Mouse (Mus musculus) forebrain, embryonic 15.5 days (tissue): ENCODE data around the gene Anapc16. TPM values are rescaled to one million over a fixed set of nuclear protein-coding genes. Genes with fewer than 3 reads are reported as not detected.

Experiments
- ATAC-seq: fragments of 200-750 bp; cut with Nextera tagmentation; replicated peaks from 2 replicates; pipeline ENCODE4 v1.8.0; 2017; ENCODE audit warnings: mild to moderate bottlenecking, moderate TSS enrichment, moderate library complexity
- H3K27ac ChIP-seq: fragments of 300-500 bp; sonication (generic); replicated peaks from 2 replicates; pipeline ENCODE4 v1.5.1; 2015; ENCODE audit warnings: mild to moderate bottlenecking, inconsistent platforms
- H3K27me3 ChIP-seq: fragments of 300-500 bp; sonication (generic); 2 replicates; pipeline ENCODE4 v1.6.1; 2015; ENCODE audit warnings: inconsistent platforms
- H3K36me3 ChIP-seq: fragments of 300-500 bp; sonication (generic); 2 replicates; pipeline ENCODE4 v1.6.1; 2015; ENCODE audit warnings: mild to moderate bottlenecking, inconsistent platforms
- H3K4me1 ChIP-seq: fragments of 300-500 bp; sonication (generic); 2 replicates; pipeline ENCODE4 v1.6.1; 2015; ENCODE audit warnings: inconsistent platforms
- H3K4me2 ChIP-seq: fragments of 300-500 bp; sonication (generic); replicated peaks from 2 replicates; pipeline ENCODE4 v1.6.1; 2015; ENCODE audit warnings: mild to moderate bottlenecking, inconsistent platforms
- H3K4me3 ChIP-seq: fragments of 300-500 bp; sonication (generic); 2 replicates; pipeline ENCODE4 v1.5.1; 2015; ENCODE audit warnings: mild to moderate bottlenecking, inconsistent platforms
- H3K9ac ChIP-seq: fragments of 300-500 bp; sonication (generic); replicated peaks from 2 replicates; pipeline ENCODE4 v1.6.1; 2015; ENCODE audit warnings: mild to moderate bottlenecking, inconsistent platforms
- H3K9me3 ChIP-seq: fragments of 300-500 bp; sonication (generic); 2 replicates; pipeline ENCODE4 v1.6.1; 2016; ENCODE audit warnings: inconsistent platforms
- WGBS: fragments of 180-500 bp; shearing (Covaris S2); methylation state at CpG from one replicate; pipeline ENCODE4 v1.1.7; 2015; ENCODE audit warnings: mixed read lengths; 5-methylcytosine and 5-hydroxymethylcytosine counted together
- polyA plus RNA-seq: library from polyadenylated mRNA; unstranded; fragments of >200 nt; fragmentation: Nextera tagmentation; extraction: Ambion mirVana; gene quantifications from 2 replicates; pipeline ENCODE4 v1.2.1, GENCODE M21; 2015

Gene Anapc16
- polyA plus RNA-seq, 1 experiment from 2014 or later = 117 TPM

DNA sequence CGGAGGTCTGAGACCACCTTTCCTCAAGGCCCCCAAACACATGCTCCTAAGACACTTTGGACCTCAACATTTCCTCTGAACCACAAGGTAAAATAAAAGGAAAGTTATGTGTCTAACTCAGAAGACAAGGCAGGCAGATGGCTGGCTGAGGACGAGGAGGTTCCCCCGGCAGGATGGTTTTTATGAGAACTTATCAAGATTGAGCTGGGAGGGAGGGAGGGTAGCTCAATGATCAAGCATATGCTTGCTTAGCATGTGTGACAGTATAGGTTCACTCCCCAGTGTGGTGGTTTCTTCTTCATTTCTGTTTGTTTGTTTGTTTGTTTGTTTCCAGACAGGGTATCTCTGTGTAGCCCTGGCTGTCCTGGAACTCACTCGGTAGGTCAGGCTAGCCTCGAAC lies 56.6 kb downstream of the Anapc16 start:
- no peaks in the 10 kb centered on the region for H3K9me3 ChIP-seq

GRCm38 (mm10) chr10:59945416-59945815 lies 57.5 kb downstream of the Anapc16 start:
- 96% methylated on average over 3 of the region's 3 CpGs for WGBS
- ATAC-seq = no peak
- H3K27me3 ChIP-seq = no peaks in the 10 kb centered on the region
- no peak overlapping the region for H3K9ac ChIP-seq
- no peaks in the 10 kb centered on the region for H3K9me3 ChIP-seq
- H3K4me3 ChIP-seq = no peak overlapping the region
- no peak overlapping the region for H3K27ac ChIP-seq
- no peak overlapping the region for H3K4me2 ChIP-seq
- peaks cover 35% of the 10 kb centered on the region for H3K4me1 ChIP-seq
- no peaks in the 10 kb centered on the region; the same call in 1 of the 2 replicates for H3K36me3 ChIP-seq

More for the DNA sequence above, 56.6 kb downstream of the Anapc16 start:
- H3K4me1 ChIP-seq = peaks cover 38% of the 10 kb centered on the region
- no peak overlapping the region for H3K4me3 ChIP-seq
- no peak overlapping the region for H3K9ac ChIP-seq
- H3K27ac ChIP-seq = no peak overlapping the region
- H3K27me3 ChIP-seq = no peaks in the 10 kb centered on the region
- H3K4me2 ChIP-seq = no peak overlapping the region
- WGBS = 91% methylated on average over 5 of the region's 5 CpGs
- no peaks in the 10 kb centered on the region; the same call in 1 of the 2 replicates for H3K36me3 ChIP-seq
- no peak for ATAC-seq

DNA sequence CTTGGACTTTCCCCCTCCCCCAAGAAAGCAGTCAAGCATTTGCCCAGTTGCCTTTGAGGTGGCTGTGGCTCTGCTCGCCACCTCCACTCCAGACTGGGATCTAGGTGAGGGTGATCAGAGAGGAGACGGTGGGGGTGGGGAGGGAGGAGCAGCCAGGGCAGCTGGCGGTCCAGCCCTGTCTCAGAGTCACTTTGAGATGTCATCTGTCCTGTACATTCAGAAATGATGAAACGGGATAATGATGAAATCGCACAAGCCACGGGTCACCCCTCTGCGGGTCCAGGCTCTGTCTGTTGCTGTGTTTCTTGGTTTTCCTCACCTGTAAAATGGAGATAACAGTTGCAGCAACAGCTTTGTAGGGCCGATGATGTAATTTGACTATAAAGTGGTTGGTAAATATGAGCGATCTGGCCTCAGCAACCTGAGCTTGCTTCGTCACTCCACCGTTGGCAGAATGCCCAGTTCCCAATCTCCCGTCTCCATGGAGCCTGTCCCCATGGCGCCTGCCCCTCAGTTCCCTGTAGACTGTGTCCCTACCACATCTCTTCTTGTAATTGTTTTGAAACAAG lies 59.4 kb downstream of the Anapc16 start:
- ATAC-seq = peak; percentile 49
- Histone ChIP-seq H3K4me3 (no peak overlapping the region), H3K4me2 (peak overlapping the region; percentile 41), H3K9ac (no peak overlapping the region), H3K36me3 (no peaks in the 10 kb centered on the region), H3K27ac (peak overlapping the region; percentile 67), H3K9me3 (no peaks in the 10 kb centered on the region), H3K4me1 (peaks cover 18% of the 10 kb centered on the region), H3K27me3 (no peaks in the 10 kb centered on the region)
- WGBS = 26% methylated on average over 13 of the region's 13 CpGs

- Histone ChIP-seq H3K27ac (peak overlapping the region; percentile 67), H3K4me3 (peak overlapping the region; percentile 16), H3K9me3 (no peaks in the 10 kb centered on the region), H3K4me2 (peak overlapping the region; percentile 41), H3K4me1 (peaks cover 18% of the 10 kb centered on the region), H3K9ac (peak overlapping the region; percentile 32), H3K36me3 (no peaks in the 10 kb centered on the region), H3K27me3 (no peaks in the 10 kb centered on the region)
- peak; percentile 70 for ATAC-seq
- 3% methylated on average over 16 of the region's 16 CpGs for WGBS
Measured at GRCm38 (mm10) chr10:59942847-59943420, 60.0 kb downstream of the Anapc16 start.

DNA sequence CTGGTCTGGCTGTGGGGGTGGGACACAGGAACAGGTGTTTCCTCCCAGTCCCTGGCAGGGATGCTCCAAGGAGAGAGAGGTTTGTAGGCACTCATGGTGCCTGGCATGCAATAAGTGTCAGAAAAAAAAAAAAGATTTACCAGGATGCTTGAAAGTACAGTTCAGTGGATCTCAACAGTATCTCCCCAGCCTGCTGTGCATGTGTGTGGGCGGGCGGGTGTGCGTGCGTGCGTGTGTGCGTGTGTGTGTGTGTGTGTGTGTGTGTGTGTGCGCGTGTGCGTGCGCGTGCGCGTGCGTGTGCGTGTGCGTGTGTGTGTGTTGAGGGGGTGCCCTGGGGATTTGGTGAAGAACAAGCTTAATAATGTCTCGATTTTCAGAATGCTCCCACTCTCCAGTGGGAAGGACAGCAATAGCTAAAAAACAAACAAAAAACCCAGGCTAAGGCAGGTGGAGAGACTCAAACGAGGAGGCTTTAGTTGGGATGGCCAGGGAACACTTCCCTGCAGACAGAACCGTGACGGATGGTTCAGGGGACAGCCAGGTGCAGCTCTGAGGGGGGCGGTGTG lies 60.6 kb downstream of the Anapc16 start:
- peak overlapping the region; percentile 41 for H3K4me2 ChIP-seq
- H3K27me3 ChIP-seq = no peaks in the 10 kb centered on the region
- peak overlapping the region; percentile 16 for H3K4me3 ChIP-seq
- H3K9ac ChIP-seq = peak overlapping the region; percentile 32
- WGBS = 49% methylated on average over 21 of the region's 21 CpGs
- H3K9me3 ChIP-seq = no peaks in the 10 kb centered on the region
- H3K27ac ChIP-seq = peak overlapping the region; percentile 67
- ATAC-seq = peak; percentile 31; the same call in 1 of the 2 replicates
- H3K36me3 ChIP-seq = no peaks in the 10 kb centered on the region
- peaks cover 18% of the 10 kb centered on the region for H3K4me1 ChIP-seq

DNA sequence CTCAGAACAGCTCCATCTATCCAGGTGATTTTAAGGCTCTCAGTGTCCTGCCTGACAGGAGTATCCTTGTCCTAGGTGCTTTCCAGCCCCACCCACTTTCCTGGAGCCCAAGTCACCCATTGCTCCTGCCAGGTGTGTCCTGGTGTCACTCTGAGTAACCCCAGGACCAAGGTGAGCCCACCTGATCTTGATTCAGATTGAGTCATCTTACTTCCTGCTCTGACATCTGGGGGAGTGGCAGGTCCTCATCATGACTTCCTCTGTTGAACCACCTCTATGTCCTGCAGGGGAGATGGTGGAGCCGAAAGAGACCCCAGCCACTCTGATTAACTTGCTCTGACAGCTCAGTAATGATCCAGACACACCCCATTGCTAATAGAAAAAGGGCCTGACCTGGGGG lies 63.9 kb downstream of the Anapc16 start:
- Histone ChIP-seq H3K4me3 (no peak overlapping the region), H3K36me3 (no peaks in the 10 kb centered on the region), H3K27ac (no peak overlapping the region), H3K9ac (no peak overlapping the region), H3K4me1 (peaks cover 18% of the 10 kb centered on the region), H3K27me3 (no peaks in the 10 kb centered on the region), H3K4me2 (no peak overlapping the region), H3K9me3 (no peaks in the 10 kb centered on the region)
- no peak for ATAC-seq
- WGBS = 57% methylated on average over 1 of the region's 1 CpGs

DNA sequence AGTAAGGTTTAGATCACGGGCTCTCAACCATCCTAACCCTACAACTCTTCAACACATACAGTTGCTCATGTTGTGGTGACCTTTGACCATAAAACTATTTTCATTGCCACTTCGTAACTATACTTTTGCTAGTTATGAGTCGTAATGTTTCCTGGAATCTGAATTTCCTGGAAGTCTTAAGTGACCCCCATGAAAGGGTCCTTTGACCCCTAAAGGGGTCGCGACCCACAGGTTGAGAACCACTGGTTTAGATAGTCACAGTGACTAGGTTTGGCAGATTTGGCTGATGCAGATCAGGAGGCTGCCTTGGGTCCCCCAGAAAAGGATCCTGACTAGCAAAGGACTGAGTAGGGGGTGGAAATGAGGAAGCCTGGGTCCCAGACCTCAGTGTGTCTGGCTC lies 64.3 kb downstream of the Anapc16 start:
- H3K9ac ChIP-seq = no peak overlapping the region
- 86% methylated on average over 5 of the region's 5 CpGs for WGBS
- peaks cover 17% of the 10 kb centered on the region for H3K4me1 ChIP-seq
- H3K36me3 ChIP-seq = no peaks in the 10 kb centered on the region
- H3K4me2 ChIP-seq = no peak overlapping the region
- H3K27ac ChIP-seq = no peak overlapping the region
- H3K4me3 ChIP-seq = no peak overlapping the region
- H3K9me3 ChIP-seq = no peaks in the 10 kb centered on the region
- no peak for ATAC-seq
- H3K27me3 ChIP-seq = no peaks in the 10 kb centered on the region

Other genes starting within 250 kb of the Anapc16 start
- gene Dnajb12, start 123.6 kb downstream of the Anapc16 start, polyA plus RNA-seq = 16.9 and 17.5 TPM in 2 replicates
- gene Ddit4, start 51.3 kb downstream of the Anapc16 start, polyA plus RNA-seq = 90.0 and 92.5 TPM in 2 replicates
- gene Ascc1, start 330 bp downstream of the Anapc16 start, polyA plus RNA-seq = 47.9 and 48.9 TPM in 2 replicates
- 48.1 and 49.0 TPM in 2 replicates for gene Spock2, start 103.1 kb upstream of the Anapc16 start, polyA plus RNA-seq
- 1.2 and 1.5 TPM in 2 replicates for gene Chst3, start 216.1 kb upstream of the Anapc16 start, polyA plus RNA-seq